Mouse (Mus musculus) brain, embryonic 14.5 days (tissue): ENCODE results near the gene Ube3a.

Source experiments
- CTCF ChIP-seq: fragments of 200-500 bp; IDR thresholded peaks from 2 replicates; pipeline ENCODE4 v1.5.1; 2012; ENCODE audit warnings: inconsistent platforms, mild to moderate bottlenecking, moderate library complexity, borderline replicate concordance; ENCODE audit not compliant: insufficient read depth, insufficient read length; ENCODE audit errors: extremely low read depth
- POLR2A ChIP-seq: fragments of 200-500 bp; IDR thresholded peaks from 2 replicates; pipeline ENCODE4 v1.6.1; 2012; ENCODE audit warnings: mild to moderate bottlenecking, inconsistent platforms, borderline replicate concordance; ENCODE audit not compliant: poor library complexity, insufficient read depth, insufficient read length, severe bottlenecking; ENCODE audit errors: extremely low read depth

DNA sequence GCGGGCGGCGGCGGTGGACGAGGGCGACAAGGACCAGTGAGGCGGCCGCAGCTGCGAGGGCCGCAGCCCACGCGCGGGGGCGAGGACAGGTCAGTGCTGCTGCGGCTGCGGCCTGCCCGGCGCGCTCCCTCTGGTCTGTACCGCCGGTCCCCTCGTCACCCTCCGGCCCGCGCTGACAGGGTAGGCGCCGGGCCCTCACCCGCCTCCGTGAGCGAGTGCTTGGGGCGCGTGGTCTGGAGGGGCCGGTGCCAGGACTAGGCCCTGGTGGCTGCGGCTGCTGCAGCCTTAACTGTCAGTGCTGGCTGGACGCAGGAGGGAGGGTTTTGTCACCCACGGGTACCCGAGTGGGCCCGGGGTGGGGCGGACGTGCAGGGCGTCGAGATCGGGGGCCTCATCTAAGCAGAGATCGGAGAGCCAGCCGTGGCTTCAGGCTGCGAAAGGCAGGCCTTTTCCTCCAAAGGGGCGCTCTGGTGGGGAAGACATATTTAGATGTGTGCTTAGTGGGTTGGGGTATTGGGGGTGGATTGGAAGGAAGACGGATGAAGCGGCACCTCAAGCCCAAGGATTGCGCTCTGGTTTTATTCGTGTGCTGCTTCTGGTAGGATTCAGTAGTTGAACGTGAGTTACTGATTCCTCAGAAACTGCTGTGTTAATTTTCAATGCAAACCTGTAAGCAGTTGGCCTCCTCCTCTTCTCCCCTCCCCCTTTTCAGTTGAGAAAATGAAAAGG is 797 bp downstream of the Ube3a start:
- TF ChIP-seq CTCF = no peak
- TF ChIP-seq POLR2A = no peak; the same call in 1 of the 2 replicates
